Mouse (Mus musculus): ENCODE data around the gene Ihh. TPM values are rescaled to one million over a fixed set of nuclear protein-coding genes. Genes with fewer than 3 reads are reported as not detected.

Gene Ihh
- polyA plus RNA-seq, 1 experiment from 2014 or later = 24.9 TPM

- Histone ChIP-seq H3K27ac (ENCODE audit: low read depth, low read length) (peak overlapping the region; percentile 89), H3K4me1 (replicated peaks; ENCODE audit: control insufficient read depth, insufficient read depth, low read length) (peaks cover 5% of the 10 kb centered on the region), H3K4me3 (ENCODE audit: low read depth, low read length) (no peak overlapping the region), H3K27me3 (replicated peaks; ENCODE audit: control insufficient read depth, insufficient read depth, low read length) (no peaks in the 10 kb centered on the region), H3K36me3 (ENCODE audit: control insufficient read depth, insufficient read depth) (no peaks in the 10 kb centered on the region), H3K9me3 (ENCODE audit: control insufficient read depth) (no peaks in the 10 kb centered on the region), H3K9ac (ENCODE audit: low read depth, low read length) (0 out of 2 replicates have a peak overlapping the region, but pooled peaks have one; percentile 31), H3K4me2 (replicated peaks; ENCODE audit: low read depth) (peak overlapping the region; percentile 28)
- TF ChIP-seq CTCF (IDR thresholded peaks at IDR 0.05; ENCODE audit: low read depth) = no peak
- 34% methylated on average over 5 of the region's 5 CpGs for WGBS
- ATAC-seq = peak; percentile 52
These were observed 10.8 kb upstream of the Ihh start for GRCm38 (mm10) chr1:74962126-74962852.

- TF ChIP-seq CTCF (IDR thresholded peaks at IDR 0.05; ENCODE audit: low read depth) = no peak
- 40% methylated on average over 7 of the region's 7 CpGs for WGBS
- Histone ChIP-seq H3K9ac (ENCODE audit: low read depth, low read length) (no peak overlapping the region), H3K9me3 (ENCODE audit: control insufficient read depth) (no peaks in the 10 kb centered on the region), H3K4me2 (replicated peaks; ENCODE audit: low read depth) (peak overlapping the region; percentile 37), H3K4me1 (replicated peaks; ENCODE audit: control insufficient read depth, insufficient read depth, low read length) (peaks cover 5% of the 10 kb centered on the region), H3K27me3 (replicated peaks; ENCODE audit: control insufficient read depth, insufficient read depth, low read length) (no peaks in the 10 kb centered on the region), H3K36me3 (ENCODE audit: control insufficient read depth, insufficient read depth) (no peaks in the 10 kb centered on the region), H3K27ac (ENCODE audit: low read depth, low read length) (peak overlapping the region; percentile 89), H3K4me3 (ENCODE audit: low read depth, low read length) (no peak overlapping the region)
- peak; percentile 93 for ATAC-seq
These were observed 10.2 kb upstream of the Ihh start for GRCm38 (mm10) chr1:74961722-74962121.

GRCm38 (mm10) chr1:74960059-74960458 lies 8.6 kb upstream of the Ihh start:
- ATAC-seq = no peak
- TF ChIP-seq CTCF (IDR thresholded peaks at IDR 0.05; ENCODE audit: low read depth) = no peak
- no peak overlapping the region for H3K9ac ChIP-seq (ENCODE audit: low read depth, low read length)
- no peaks in the 10 kb centered on the region for H3K36me3 ChIP-seq (ENCODE audit: control insufficient read depth, insufficient read depth)
- 47% methylated on average over 7 of the region's 7 CpGs for WGBS
- H3K27ac ChIP-seq (ENCODE audit: low read depth, low read length) = peak overlapping the region; percentile 57
- H3K4me2 ChIP-seq (replicated peaks; ENCODE audit: low read depth) = no peak overlapping the region
- H3K9me3 ChIP-seq (ENCODE audit: control insufficient read depth) = no peaks in the 10 kb centered on the region
- H3K4me3 ChIP-seq (ENCODE audit: low read depth, low read length) = no peak overlapping the region
- peaks cover 5% of the 10 kb centered on the region for H3K4me1 ChIP-seq (replicated peaks; ENCODE audit: control insufficient read depth, insufficient read depth, low read length)
- H3K27me3 ChIP-seq (replicated peaks; ENCODE audit: control insufficient read depth, insufficient read depth, low read length) = no peaks in the 10 kb centered on the region

GRCm38 (mm10) chr1:74950576-74951490 lies 639 bp downstream of the Ihh start:
- Histone ChIP-seq H3K36me3 (ENCODE audit: control insufficient read depth, insufficient read depth) (peaks cover 10% of the 10 kb centered on the region; the same call in 1 of the 2 replicates), H3K4me3 (ENCODE audit: low read depth, low read length) (peak overlapping the region; percentile 70), H3K9ac (ENCODE audit: low read depth, low read length) (peak overlapping the region; percentile 84), H3K9me3 (ENCODE audit: control insufficient read depth) (no peaks in the 10 kb centered on the region), H3K27me3 (replicated peaks; ENCODE audit: control insufficient read depth, insufficient read depth, low read length) (peaks cover 38% of the 10 kb centered on the region), H3K4me2 (replicated peaks; ENCODE audit: low read depth) (peak overlapping the region; percentile 78), H3K4me1 (replicated peaks; ENCODE audit: control insufficient read depth, insufficient read depth, low read length) (peaks cover 3% of the 10 kb centered on the region; the same call in 1 of the 2 replicates), H3K27ac (ENCODE audit: low read depth, low read length) (peak overlapping the region; percentile 95)
- peak; percentile 7; the same call in 1 of the 2 replicates for ATAC-seq
- 1% methylated on average over 70 of the region's 84 CpGs for WGBS
- no peak; the same call in 1 of the 2 replicates for TF ChIP-seq CTCF (IDR thresholded peaks at IDR 0.05; ENCODE audit: low read depth)

GRCm38 (mm10) chr1:74950066-74950465 lies 1.4 kb downstream of the Ihh start:
- peaks cover 16% of the 10 kb centered on the region; the same call in 1 of the 2 replicates for H3K36me3 ChIP-seq (ENCODE audit: control insufficient read depth, insufficient read depth)
- no peaks in the 10 kb centered on the region for H3K9me3 ChIP-seq (ENCODE audit: control insufficient read depth)
- peak overlapping the region; percentile 95 for H3K27ac ChIP-seq (ENCODE audit: low read depth, low read length)
- H3K4me1 ChIP-seq (replicated peaks; ENCODE audit: control insufficient read depth, insufficient read depth, low read length) = peaks cover 3% of the 10 kb centered on the region; the same call in 1 of the 2 replicates
- under 1% methylated on average over 16 of the region's 16 CpGs for WGBS
- peaks cover 38% of the 10 kb centered on the region for H3K27me3 ChIP-seq (replicated peaks; ENCODE audit: control insufficient read depth, insufficient read depth, low read length)
- peak overlapping the region; percentile 70 for H3K4me3 ChIP-seq (ENCODE audit: low read depth, low read length)
- no peak for ATAC-seq
- H3K4me2 ChIP-seq (replicated peaks; ENCODE audit: low read depth) = peak overlapping the region; percentile 78
- H3K9ac ChIP-seq (ENCODE audit: low read depth, low read length) = peak overlapping the region; percentile 84
- no peak for TF ChIP-seq CTCF (IDR thresholded peaks at IDR 0.05; ENCODE audit: low read depth)

GRCm38 (mm10) chr1:74949666-74950050 lies 1.8 kb downstream of the Ihh start:
- no peak for TF ChIP-seq CTCF (IDR thresholded peaks at IDR 0.05; ENCODE audit: low read depth)
- H3K27me3 ChIP-seq (replicated peaks; ENCODE audit: control insufficient read depth, insufficient read depth, low read length) = peaks cover 38% of the 10 kb centered on the region

More at GRCm38 (mm10) chr1:74949666-74950050, 1.8 kb downstream of the Ihh start:
- ATAC-seq = peak; percentile 66
- H3K4me2 ChIP-seq (replicated peaks; ENCODE audit: low read depth) = peak overlapping the region; percentile 78
- H3K4me1 ChIP-seq (replicated peaks; ENCODE audit: control insufficient read depth, insufficient read depth, low read length) = peaks cover 3% of the 10 kb centered on the region; the same call in 1 of the 2 replicates
- H3K36me3 ChIP-seq (ENCODE audit: control insufficient read depth, insufficient read depth) = peaks cover 20% of the 10 kb centered on the region; the same call in 1 of the 2 replicates
- 2% methylated on average over 24 of the region's 24 CpGs for WGBS
- peak overlapping the region; percentile 84 for H3K9ac ChIP-seq (ENCODE audit: low read depth, low read length)
- peak overlapping the region; percentile 95 for H3K27ac ChIP-seq (ENCODE audit: low read depth, low read length)
- H3K9me3 ChIP-seq (ENCODE audit: control insufficient read depth) = no peaks in the 10 kb centered on the region
- H3K4me3 ChIP-seq (ENCODE audit: low read depth, low read length) = peak overlapping the region; percentile 70

Data from intestine, postnatal 0 days (tissue).